ENCODE assay signal across 9 mouse cellular contexts in genomic region chr3:66970661-66971331, GRCm38 (mm10). TPM values are rescaled to one million over a fixed set of nuclear protein-coding genes. Genes with fewer than 3 reads are reported as not detected.
DNase-seq lines count a peak whose midpoint lies in the region; ATAC-seq lines count a peak whose summit lies in the region.
"Had no signal": no experiment of that assay in that cellular context is flagged by ENCODE, and none has a peak within 500 bp of the region (broad histone marks: within the 10 kb centered on the region; RNA-seq: fewer than 3 reads in every experiment).

No protein-coding gene starts in this region.

- H3K4me3 ChIP-seq in heart, embryonic 11.5 days (ENCODE audit: low read depth, low read length): peak overlapping the region; percentile 27; the same call in 1 of the 2 replicates
- H3K4me3 ChIP-seq in hindbrain, embryonic 13.5 days: peak overlapping the region; percentile 9; the same call in 1 of the 2 replicates
- H3K4me3 ChIP-seq in midbrain, embryonic 15.5 days: peak overlapping the region; percentile 17
- H3K4me3 ChIP-seq: lung, embryonic 15.5 days had no signal

- under 1% methylated on average over 29 of the region's 29 CpGs for WGBS in heart, embryonic 11.5 days (ENCODE audit: insufficient replicate concordance)
- WGBS in hindbrain, embryonic 13.5 days: under 1% methylated on average over 29 of the region's 29 CpGs
- WGBS in midbrain, embryonic 15.5 days: 1% methylated on average over 29 of the region's 29 CpGs

- H3K4me1 ChIP-seq in heart, embryonic 11.5 days (ENCODE audit: control insufficient read depth, insufficient read depth, low read length): peaks cover 9% of the 10 kb centered on the region; the same call in 1 of the 2 replicates
- H3K4me1 ChIP-seq in hindbrain, embryonic 13.5 days (replicated peaks): peaks cover 15% of the 10 kb centered on the region
- peaks cover 29% of the 10 kb centered on the region for H3K4me1 ChIP-seq in midbrain, embryonic 15.5 days

- no peak overlapping the region for H3K27ac ChIP-seq in heart, embryonic 11.5 days (ENCODE audit: low read depth, low read length)
- peak overlapping the region; percentile 44; the same call in 1 of the 2 replicates for H3K27ac ChIP-seq in hindbrain, embryonic 13.5 days
- peak overlapping the region; percentile 43; the same call in 1 of the 2 replicates for H3K27ac ChIP-seq in midbrain, embryonic 15.5 days
- H3K27ac ChIP-seq: lung, embryonic 15.5 days had no signal

- DNase-seq in heart, adult 9 months (ENCODE audit: low spot score in 2 of 2): no peak
- DNase-seq in embryo, embryonic 11 days: peak; percentile 52
- DNase-seq in spleen, postnatal 36 days (ENCODE audit: low spot score in 2 of 2): no peak
- no peak for DNase-seq in ovary, postnatal 36 days (ENCODE audit: low spot score)

- peak overlapping the region; percentile 55 for H3K4me2 ChIP-seq in heart, embryonic 11.5 days
- peak overlapping the region; percentile 39 for H3K4me2 ChIP-seq in hindbrain, embryonic 13.5 days
- H3K4me2 ChIP-seq in midbrain, embryonic 15.5 days: peak overlapping the region; percentile 47
- H3K4me2 ChIP-seq: lung, embryonic 15.5 days had no signal

- peaks cover 59% of the 10 kb centered on the region for H3K27me3 ChIP-seq in heart, embryonic 11.5 days (ENCODE audit: control insufficient read depth, insufficient read depth, low read length)
- H3K27me3 ChIP-seq in hindbrain, embryonic 13.5 days: peaks cover 83% of the 10 kb centered on the region
- H3K27me3 ChIP-seq in midbrain, embryonic 15.5 days (replicated peaks): peaks cover 34% of the 10 kb centered on the region

- no peaks in the 10 kb centered on the region for H3K9me3 ChIP-seq in heart, embryonic 11.5 days (replicated peaks; ENCODE audit: control insufficient read depth, low read length)
- H3K9me3 ChIP-seq in hindbrain, embryonic 13.5 days: no peaks in the 10 kb centered on the region
- H3K9me3 ChIP-seq in midbrain, embryonic 15.5 days: no peaks in the 10 kb centered on the region
- H3K9me3 ChIP-seq: lung, embryonic 15.5 days had no signal

- no peaks in the 10 kb centered on the region for H3K36me3 ChIP-seq in heart, embryonic 11.5 days (ENCODE audit: control insufficient read depth, insufficient read depth, low read length)
- H3K36me3 ChIP-seq in hindbrain, embryonic 13.5 days: no peaks in the 10 kb centered on the region
- H3K36me3 ChIP-seq in midbrain, embryonic 15.5 days (replicated peaks): no peaks in the 10 kb centered on the region
- H3K36me3 ChIP-seq: lung, embryonic 15.5 days had no signal

- ATAC-seq in heart, embryonic 11.5 days (replicated peaks; ENCODE audit: insufficient number of reproducible peaks, low FRiP score, low TSS enrichment): no peak
- peak; percentile 37 for ATAC-seq in hindbrain, embryonic 13.5 days (ENCODE audit: low FRiP score)
- peak; percentile 37; the same call in 1 of the 2 replicates for ATAC-seq in midbrain, embryonic 15.5 days (replicated peaks)
- ATAC-seq in erythroblast, adult 5-6 weeks (replicated peaks; ENCODE audit: low FRiP score, poor library complexity, severe bottlenecking): no peak

- no peak overlapping the region for H3K9ac ChIP-seq in heart, embryonic 11.5 days (ENCODE audit: low read depth, low read length)
- no peak overlapping the region for H3K9ac ChIP-seq in hindbrain, embryonic 13.5 days
- H3K9ac ChIP-seq in midbrain, embryonic 15.5 days: no peak overlapping the region
- H3K9ac ChIP-seq: lung, embryonic 15.5 days had no signal

RNA-seq across cellular contexts. Expression of gene Rsrc1, which starts 10.4 kb away (rescaled TPM):
- 32.1 and 33.8 TPM in 2 replicates for polyA plus RNA-seq in heart, embryonic 11.5 days (2014; fragmentation: Nextera tagmentation; extraction: Ambion mirVana)
- 34.7 and 39.1 TPM in 2 replicates for polyA plus RNA-seq in hindbrain, embryonic 13.5 days (2015; fragmentation: Nextera tagmentation; extraction: Ambion mirVana)
- polyA plus RNA-seq in midbrain, embryonic 15.5 days (2015; fragmentation: Nextera tagmentation; extraction: Ambion mirVana): 38.8 and 39.3 TPM in 2 replicates
- total RNA-seq in erythroblast, adult 5-6 weeks (2015; ENCODE audit: low replicate concordance): 5.0 and 6.7 TPM in 2 replicates
- total RNA-seq in erythroblast, adult 5-6 weeks (2017; ENCODE audit: low replicate concordance): 4.2 and 6.8 TPM in 2 replicates

RNA-seq across cellular contexts. Expression of gene Shox2, which starts 10.8 kb away (rescaled TPM):
- 11.9 and 13.3 TPM in 2 replicates for polyA plus RNA-seq in heart, embryonic 11.5 days (2014; fragmentation: Nextera tagmentation; extraction: Ambion mirVana)
- polyA plus RNA-seq in hindbrain, embryonic 13.5 days (2015; fragmentation: Nextera tagmentation; extraction: Ambion mirVana): 33.9 and 48.7 TPM in 2 replicates
- 56.1 and 58.6 TPM in 2 replicates for polyA plus RNA-seq in midbrain, embryonic 15.5 days (2015; fragmentation: Nextera tagmentation; extraction: Ambion mirVana)
- not detected in 2 replicates for total RNA-seq in erythroblast, adult 5-6 weeks (2015; ENCODE audit: low replicate concordance)
- total RNA-seq in erythroblast, adult 5-6 weeks (2017; ENCODE audit: low replicate concordance): not detected in 2 replicates

Comparison
In these comparisons a context has a peak if more than half of its experiments do, and no peak if none do; other contexts are left out.
1. ATAC-seq: peak in hindbrain, embryonic 13.5 days (single experiment) and midbrain, embryonic 15.5 days (single experiment); none in heart, embryonic 11.5 days (single experiment) and erythroblast, adult 5-6 weeks (single experiment).
2. Peak in every context shown above with its lines, with median percentiles within 50 percentile points of each other: H3K4me2 ChIP-seq and H3K4me3 ChIP-seq.